Mouse (Mus musculus): ENCODE results near the gene Mfsd6.

GRCm38 (mm10) chr1:52620442-52620841 is 106.8 kb downstream of the Mfsd6 start:
- no peak for TF ChIP-seq GATA1 (IDR thresholded peaks at IDR 0.05; ENCODE audit: low read length)
- TF ChIP-seq TAL1 (IDR thresholded peaks at IDR 0.05; ENCODE audit: low read length), result no peak

All from erythroblast, embryonic 14.5 days (primary cell).